Mouse (Mus musculus) 3134 (cell line): ENCODE data around the gene Sel1l3.

ENCODE experiments used
- DNase-seq: peaks from one replicate; pipeline ENCODE4 v3.0.0-alpha.2; 2011; ENCODE audit warnings: low spot score; ENCODE audit not compliant: insufficient read length; ENCODE audit errors: extremely low read depth

Sel1l3 gene

DNA sequence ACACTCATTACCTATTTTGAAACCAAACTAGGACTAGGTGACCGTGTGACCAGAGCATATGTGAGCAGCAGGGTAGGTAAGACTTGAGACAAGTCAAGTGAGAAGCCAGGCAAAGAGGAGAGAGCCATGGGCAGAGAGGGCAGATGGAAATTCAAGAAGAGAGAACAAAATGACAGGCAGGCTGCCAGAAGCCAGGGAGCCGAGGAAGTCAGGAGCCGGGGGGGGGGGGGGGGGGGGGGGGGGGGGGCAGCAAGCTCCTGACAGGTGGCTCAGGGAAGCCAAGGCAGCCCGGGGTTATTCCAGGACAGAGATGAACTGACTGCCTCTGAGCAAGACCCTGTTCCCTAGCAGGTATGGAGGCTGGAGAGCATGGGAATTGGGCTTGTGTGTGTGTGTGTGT is 37.7 kb downstream of the Sel1l3 start:
- DNase-seq, result peak; percentile 11

DNA sequence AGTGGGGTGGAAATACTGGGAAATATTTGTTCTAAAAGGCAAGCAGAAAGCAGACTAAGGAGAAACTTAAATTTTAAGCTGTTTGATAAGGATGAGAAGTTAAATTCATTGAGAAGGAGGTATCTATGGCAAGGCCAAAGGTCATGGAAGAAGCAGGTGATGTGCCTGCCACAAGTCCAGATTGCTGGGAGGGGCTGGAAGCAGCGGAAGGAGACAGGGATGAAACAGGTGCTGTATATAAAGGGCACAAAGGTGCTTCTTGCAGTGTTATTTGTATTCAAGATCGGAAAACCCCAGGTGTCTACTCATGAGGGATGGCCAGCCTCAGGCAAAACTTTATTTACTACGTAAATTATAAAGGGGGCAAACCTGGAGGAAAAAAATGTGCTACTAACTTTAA is 38.5 kb downstream of the Sel1l3 start:
- DNase-seq, result no peak

DNA sequence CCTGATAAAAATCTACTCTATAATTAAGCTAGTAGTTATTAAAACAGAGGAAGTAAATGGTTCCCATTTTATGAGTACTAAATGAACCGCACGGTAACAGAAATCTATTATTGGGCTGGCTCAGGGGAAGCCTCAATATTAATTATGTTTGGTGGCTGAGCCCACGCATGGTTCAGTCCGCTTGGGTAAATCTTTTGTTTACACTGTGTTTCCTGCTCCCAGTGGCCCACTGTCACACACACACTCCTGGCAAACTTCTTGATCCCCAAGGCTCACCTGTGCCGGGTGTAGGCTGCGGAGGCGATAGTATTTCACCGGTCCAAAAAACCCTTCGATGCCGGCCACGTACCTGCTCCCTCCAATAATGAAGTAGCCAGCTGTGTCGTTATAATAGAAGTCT is 39.3 kb downstream of the Sel1l3 start:
- no peak for DNase-seq

DNA sequence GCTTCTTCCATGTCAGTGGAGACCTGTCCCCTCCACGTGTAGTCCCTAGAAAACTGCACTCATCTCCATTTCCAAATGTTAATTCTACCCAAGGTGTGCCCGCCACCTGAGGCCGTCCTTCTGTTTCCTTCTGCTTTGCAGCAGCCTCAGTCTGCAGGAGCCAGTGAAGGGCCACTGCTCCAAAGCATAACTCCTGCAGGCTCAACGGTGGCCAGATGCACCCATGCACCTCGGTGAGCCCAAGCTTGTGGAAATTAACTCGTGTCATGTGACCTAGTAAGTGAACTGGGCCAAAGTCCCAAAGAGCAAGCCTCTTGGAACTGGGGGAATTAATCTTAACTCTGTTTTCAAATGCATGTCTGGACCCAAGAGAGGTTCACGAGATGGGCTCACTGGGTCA is 40.8 kb downstream of the Sel1l3 start:
- no peak for DNase-seq

DNA sequence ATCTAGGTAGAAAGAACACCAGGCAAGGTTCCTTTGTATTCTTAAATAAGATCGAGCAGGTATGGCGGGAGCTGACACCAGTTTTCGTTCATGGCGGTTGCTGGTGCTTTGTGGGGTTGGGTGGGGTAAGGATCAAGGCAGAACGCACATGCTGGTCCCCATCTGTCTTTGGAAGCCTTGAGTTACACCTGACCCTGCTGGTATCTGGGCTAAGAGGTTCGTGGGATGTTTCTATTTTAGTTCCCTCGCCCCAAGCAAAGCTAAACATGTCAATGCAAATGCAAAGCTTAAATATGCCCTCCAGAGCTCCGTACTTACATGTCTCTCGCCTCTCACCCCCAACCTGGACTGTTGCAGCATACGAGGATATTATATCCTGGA is 41.5 kb downstream of the Sel1l3 start:
- no peak for DNase-seq

DNA sequence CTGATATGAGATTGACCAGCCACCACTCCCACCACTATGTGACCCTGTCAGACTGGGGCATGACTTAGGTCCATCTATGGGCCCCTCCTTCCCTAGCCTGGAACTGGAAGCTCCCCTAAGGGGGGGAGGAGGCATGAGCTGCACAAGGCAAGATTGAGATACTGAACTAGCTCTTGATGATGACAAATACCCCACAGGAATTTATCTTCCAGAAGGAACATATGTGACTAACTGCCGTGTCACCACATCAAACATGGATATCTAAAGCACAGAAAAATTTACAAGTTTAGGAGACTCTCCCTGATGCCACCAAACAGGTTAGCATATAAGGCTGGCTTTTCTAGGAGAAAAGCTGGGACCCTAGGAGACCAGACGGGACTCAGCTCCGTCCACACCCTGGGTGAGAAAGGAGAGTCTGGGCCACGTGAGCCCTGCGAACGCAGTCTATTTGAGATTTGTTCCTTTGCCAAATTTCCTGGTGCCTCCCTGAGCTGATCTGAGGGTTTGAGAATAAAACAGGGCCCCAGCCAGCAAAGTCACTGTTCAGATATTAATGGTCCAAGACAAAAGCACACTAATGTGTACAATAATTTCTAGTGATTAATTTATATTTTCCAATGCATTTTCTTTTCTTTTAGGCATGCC is 42.0 kb downstream of the Sel1l3 start:
- DNase-seq, result no peak

DNA sequence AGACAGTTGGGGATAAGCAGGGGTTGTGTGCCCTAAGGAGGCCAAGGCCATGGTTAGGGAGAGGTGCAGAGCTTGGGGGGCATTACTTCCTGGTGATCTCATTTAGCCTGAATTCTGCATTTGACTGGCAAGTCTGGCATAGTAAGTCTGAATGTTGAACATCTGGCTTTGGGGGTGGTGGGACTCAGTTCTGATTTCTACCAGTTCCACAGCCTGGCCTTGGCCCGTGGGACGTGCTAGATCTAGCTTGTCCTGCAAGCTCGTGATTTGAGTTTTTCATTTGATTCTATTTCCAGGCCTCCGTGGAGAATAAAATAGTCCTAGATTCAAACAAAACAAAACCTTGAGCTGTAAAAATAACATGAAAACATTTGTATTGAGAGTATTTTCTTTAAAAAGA is 46.2 kb downstream of the Sel1l3 start:
- no peak for DNase-seq

DNA sequence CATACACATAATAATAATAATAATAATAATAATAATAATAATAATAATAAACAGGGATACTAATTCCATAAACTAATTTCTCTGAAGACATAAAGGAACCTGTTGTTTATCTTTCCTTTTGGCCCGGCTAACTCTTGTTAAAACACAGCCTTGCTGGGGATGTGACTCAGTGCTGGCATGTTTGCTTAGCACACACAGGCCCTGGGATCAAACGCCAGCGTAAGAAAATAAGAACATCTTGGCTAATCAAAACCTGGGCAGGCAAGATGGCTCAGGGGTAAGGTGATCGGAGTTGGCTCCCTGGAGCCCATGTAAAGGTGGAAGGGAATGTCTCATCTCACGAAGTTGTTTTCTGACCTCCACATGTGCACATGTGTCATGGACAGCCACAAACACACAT is 48.1 kb downstream of the Sel1l3 start:
- DNase-seq, result no peak

DNA sequence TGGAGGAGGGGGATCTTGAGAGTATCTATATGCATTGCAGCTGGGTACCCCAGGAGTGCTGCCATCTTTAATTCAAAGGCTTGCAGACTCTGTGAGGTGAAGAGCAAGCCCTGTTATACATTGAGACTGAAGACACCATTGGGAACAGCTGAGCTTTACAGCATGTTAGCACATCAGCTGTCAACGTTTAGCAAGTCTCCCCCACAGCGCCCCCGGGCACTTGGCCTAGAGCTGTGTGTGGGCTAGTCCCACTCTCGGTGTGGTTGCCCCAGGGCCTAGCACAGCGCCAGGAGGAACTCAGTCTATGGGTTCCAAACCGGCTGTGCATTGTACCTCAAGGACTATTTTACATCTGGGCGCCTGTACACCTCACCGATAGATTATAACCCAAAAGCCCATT is 51.3 kb downstream of the Sel1l3 start:
- no peak for DNase-seq

DNA sequence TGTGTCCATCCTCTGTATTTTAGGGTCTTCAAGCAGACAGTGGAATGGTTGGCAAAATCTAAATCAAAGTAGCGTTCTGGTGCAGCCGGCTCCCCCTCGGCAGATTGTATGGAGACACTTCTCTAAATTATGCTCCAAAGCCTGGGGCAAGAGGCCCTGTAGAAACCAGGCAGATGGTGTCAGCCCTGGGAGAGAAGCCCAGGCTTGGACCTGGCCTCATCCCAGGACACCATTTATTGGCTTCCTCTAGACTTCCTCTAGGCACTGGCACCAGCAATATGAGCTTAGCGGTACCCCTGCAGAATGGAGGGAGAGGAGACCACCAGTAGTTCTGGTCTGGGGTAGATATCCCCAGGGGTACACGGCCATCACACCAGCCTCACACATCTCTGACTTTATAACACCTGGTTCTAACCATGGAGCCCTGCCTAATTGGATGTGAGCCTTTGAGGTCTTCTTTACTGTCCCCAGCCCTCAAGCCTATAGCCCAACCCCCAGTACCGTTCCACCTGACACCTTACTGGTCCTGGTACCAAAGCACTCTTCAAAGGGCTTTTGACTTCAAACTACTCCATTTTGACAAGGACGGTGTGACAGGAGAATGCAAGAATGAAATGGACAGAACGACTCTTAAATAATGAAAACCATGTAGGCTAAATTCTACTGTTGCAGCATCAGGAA is 52.1 kb downstream of the Sel1l3 start:
- no peak for DNase-seq

DNA sequence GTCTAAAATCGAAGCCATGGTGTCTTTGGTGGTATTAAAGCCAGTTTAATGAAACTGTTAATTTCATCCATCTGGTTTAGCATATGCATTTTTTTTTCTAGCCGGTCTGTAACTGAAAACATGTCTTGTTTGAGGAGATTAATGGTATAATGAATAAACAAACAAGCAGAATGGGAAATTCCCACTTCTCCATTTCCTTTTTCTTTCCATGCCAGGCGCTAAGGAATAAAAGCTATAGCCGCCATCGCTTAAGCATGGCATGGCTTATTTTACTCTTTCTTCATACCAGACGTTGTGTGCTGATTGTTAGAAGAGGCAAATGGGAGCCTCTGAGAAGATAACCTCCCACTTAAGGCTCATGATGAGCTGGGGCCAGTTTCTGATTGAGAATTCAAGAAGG is 53.5 kb downstream of the Sel1l3 start:
- DNase-seq, result no peak

DNA sequence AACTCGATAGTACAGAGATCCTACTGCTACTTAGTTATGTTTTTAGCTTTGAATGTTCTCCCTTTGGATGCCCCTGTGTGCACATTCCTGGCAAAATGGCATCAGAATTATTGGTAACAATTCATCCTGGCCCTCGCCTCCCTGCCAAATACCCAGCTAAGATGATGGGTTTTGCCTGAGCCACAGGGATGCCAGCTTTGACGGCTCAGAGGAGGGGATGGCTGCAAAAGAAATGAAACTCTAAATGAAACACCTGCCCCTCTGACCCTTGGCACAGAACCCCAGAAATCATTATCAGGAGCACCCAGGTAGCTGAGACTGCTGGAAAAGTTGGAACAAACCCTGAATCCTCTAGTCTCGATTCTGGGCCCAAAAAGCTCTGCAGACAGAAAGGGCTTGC is 54.1 kb downstream of the Sel1l3 start:
- no peak for DNase-seq

DNA sequence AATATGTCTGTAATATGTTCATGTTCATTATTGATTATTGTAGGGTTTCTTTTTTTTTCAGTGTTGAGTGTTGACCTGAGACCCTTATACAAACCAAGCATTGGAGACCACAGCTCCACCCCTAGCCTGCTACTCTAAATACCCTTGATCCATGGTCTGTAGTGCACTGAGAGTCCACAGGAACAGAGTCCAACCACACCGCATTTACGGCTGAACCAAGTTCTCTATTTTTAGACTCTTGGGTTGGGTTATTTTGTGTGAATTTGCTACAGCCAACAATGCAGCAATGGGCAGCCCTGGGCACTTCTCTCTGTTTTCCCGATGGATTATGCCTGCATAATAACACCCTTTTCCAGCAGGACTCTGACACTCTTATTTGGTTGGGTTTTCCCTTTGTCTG is 54.6 kb downstream of the Sel1l3 start:
- DNase-seq, result no peak

DNA sequence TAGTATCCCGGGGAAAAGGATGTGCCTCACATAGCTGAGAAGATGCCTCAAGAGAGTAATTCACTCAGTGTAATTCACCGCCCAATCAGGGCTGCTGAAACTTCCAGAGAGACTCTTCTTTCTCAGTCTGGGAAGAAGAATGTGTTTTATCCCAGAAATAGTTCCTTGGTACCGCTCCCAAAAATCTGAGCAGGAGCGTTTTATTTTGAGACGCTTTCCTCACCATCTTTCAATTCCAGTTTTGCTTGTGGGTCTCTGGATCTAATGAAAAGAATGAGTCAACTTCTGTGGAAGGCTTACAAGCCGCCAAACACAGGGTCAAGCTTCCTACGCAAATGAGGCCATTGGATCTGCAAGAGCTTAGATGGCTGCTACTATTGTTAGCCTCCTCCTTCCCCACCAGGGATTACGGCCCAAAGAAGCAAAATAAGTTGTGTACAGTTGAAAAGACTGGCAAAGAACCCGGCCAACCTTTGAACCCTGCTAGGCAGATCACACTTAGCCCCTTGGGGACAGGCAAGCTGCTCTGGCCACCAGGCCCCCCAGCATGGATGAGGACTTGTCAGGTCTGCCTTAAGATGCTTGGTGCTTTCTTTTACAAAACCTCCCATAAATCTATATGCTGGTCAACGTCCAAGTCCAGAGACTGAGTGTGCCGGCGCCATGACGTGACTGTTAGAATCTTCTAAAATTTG is 57.6 kb downstream of the Sel1l3 start:
- no peak for DNase-seq

DNA sequence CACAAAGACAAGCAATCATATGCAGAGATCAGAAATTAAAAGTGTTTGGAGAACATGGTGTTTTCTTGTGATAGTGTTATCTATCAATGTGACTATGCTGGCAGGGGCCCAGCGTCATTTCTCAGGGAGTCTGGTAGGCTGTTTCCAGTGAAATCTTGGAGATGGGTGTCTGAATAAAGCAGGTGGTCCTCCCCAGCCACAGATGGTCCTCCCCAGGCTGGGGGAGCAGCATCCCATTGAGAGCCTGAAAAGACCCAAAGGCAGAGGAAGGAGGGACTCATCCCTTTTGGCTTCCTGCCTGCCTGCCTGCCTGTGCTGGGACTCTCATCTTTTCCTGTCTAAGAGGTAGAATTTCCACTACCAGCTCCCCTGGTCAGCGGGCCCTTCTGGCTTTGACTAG is 59.2 kb downstream of the Sel1l3 start:
- no peak for DNase-seq

DNA sequence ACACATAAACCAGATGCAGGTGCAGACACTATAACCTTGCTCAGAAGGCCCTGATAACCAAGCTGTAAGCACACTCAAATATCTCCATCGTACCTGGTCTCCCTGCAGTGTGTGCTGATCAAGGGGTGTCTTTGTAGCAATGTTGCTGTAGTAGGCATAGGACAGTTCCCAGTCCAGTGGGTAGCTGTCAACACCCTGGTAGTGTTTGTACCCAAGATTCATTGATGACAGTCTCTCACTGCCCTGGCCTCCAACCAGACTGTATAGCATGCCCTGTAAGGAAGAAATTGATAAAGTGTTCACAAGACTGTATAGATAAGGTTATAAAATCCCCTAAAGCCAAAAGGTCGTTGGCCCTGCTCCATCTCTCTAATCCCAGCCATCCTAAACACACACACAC is 59.6 kb downstream of the Sel1l3 start:
- DNase-seq, result no peak

DNA sequence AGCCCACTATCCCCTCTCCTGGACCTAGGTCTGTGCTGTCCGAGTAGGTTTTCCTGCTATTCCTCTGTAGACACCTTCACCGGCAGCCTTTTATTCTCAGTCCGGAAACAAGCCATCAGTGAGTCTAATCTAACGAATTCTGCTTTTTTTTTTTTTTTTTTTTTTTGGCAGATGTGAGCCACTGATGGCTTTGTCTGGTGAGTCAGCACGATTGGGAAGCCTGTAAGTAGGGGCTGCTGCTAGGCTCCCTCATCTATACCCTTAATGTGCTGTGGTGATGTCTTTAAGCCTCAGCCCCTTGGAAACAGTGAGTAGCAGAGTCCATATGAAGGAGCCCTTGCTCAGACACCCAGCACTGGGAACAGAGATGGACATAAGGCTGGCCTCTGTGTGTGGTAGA is 60.6 kb downstream of the Sel1l3 start:
- DNase-seq, result no peak

DNA sequence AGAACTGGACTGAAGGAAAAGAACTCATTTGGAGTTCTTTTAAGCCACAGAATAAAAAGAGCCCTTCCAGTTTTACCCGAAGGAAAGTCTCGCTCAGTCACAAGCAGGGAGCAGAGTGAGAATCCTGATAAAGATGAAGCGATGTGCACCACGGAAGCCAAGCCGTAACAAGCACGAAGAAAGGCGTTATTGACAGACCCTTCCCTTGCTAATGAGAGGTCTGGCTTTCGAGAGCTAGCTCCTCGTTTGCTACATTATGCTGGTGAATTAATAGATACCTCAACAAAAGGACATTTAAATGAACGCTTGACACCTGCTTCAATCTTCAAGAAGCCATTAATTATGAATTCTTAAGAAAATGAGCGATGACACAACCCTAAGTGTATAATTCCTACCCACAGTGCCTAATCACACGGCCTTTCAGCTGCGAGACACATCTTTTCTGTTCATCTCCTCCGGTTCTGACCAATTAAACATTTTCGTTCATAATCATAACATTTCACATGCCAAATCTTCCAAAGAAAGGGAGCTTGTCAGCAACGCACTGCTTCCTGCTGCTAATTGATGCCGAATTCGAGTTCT is 62.3 kb downstream of the Sel1l3 start:
- DNase-seq, result no peak

DNA sequence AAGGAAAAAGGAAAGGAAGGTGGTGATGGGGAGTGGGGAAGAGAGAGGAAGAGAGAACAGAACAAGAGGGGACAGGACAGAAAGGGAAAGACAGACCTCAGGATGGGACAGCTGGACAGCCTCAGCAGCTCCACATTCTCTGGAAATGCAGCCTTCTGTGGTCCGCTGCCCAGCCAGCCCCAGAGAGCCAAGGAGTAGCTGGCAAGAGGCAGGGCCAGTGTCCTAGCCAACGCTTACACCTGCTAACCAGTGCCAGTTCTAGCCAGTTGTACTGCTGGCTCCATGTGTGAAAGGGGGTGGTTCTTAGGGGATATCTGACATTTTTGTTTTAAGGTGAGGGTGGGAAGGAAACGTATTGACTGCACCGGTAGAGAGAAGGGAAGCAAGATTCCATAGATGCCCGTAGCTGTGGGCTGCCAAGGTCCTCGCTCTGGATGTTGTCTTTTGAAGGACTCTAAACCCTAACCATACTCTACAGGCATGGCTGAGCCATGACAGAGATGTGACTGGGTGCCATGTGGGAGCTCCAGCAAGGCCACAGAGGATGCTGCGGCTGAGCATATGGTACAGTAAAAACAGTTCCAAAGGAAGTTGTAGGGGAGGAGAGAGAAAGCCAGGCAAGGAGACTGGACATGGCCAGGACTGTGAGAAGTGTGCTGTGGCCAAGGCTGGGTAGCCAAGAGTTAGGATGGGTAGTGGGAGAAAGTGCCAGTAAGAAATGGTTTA is 64.6 kb downstream of the Sel1l3 start:
- DNase-seq, result no peak

DNA sequence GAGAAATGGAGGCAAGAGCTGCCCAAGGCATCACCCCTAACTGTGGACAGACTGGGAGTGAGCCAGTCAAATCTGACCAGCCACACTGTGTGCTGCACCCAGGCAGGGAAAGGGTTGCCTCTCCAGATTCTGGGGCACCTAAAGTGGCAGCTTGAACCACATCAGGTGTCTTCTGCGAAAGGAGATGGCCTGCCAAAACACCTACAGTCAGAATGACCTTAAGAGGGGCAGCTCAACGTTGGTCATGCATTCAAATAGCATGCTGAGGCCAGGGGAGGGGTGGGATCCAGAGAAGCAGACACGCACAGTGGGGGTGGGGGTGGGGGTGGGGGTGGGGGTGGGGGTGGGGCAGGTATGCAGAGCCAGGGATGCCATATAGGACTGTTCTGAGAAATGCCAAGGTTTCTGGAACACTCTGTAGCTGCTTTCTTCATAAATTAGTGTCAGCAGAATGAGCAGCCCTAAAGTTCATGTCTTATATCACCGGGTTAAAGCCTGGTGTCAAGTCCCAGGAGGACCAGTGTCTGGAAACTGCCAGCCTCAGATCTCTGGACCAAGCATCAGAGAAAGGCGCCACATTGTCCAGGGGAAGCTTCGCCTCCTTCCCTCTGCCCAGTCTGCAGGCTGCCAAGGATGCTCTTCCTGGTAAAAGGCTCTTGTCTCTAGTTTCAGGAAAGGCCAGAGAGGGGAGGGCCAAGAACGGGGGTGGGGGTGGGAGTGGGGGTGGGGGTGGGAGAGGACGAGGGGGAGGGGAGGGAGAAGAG is 65.4 kb downstream of the Sel1l3 start:
- no peak for DNase-seq

DNA sequence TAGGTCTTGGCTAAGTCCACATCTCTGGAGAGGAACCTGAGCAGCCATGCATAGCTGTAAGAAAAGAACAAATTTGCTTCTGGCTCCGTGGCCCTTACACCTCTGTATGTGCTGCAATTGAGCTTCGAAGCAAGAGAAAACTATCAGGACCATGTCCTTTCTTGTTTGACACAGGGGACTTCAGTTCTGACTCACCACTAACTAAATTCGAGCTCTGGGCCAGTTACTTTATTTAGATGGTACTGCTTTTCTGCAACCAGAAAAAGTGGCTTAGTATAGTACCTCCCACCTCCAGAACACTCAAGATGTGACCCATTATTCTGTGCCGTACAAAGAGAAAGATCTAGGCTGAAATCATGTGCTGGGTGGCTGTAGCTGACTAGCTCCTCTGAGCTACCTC is 66.3 kb downstream of the Sel1l3 start:
- no peak for DNase-seq
